Mouse (Mus musculus): ENCODE data around the gene Grin2d.

The Grin2d gene

DNA sequence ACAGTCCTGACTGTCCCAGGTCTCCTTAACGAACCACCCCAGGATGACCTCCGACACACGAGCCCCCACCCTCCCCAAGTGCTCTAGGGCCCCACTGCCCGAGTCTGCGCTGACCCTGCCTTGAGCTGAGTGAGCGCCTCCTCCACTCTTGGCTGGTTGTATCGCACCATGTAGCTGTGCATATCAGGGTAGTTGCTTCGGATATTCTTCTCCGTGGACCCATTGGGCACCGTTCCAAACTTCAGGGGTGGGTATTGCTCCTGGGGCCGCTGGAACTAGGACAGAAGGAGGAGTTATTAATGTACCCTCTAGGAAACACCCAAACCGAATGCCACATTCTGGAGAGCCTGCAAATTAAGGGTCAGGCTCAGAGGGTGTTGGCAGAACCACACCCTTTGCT is 25.1 kb downstream of the Grin2d start:
- DNase-seq (ENCODE audit: low read depth), result no peak

DNA sequence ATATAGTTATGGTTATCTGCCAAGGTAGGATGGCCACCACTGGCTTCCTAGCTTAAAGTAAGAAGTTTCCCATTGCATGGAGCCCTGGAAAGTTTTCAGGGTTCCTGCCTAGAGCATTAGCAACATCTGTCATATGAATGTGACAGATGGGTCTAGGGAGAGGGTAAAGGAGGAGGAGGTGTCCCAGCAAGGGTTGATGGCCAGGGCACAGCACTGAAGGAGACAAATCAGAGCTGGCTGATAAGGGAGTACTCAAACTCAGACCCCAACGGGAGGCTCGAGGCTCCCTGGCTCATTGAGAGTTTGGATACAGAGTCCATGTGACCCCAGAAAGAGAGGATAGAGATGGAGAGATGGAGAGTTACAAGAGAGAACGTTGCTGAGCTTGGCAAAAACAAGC is 27.5 kb downstream of the Grin2d start:
- no peak for DNase-seq (ENCODE audit: low read depth)

GRCm38 (mm10) chr7:45848447-45849027 is 29.6 kb downstream of the Grin2d start:
- no peak for DNase-seq (ENCODE audit: low read depth)

DNA sequence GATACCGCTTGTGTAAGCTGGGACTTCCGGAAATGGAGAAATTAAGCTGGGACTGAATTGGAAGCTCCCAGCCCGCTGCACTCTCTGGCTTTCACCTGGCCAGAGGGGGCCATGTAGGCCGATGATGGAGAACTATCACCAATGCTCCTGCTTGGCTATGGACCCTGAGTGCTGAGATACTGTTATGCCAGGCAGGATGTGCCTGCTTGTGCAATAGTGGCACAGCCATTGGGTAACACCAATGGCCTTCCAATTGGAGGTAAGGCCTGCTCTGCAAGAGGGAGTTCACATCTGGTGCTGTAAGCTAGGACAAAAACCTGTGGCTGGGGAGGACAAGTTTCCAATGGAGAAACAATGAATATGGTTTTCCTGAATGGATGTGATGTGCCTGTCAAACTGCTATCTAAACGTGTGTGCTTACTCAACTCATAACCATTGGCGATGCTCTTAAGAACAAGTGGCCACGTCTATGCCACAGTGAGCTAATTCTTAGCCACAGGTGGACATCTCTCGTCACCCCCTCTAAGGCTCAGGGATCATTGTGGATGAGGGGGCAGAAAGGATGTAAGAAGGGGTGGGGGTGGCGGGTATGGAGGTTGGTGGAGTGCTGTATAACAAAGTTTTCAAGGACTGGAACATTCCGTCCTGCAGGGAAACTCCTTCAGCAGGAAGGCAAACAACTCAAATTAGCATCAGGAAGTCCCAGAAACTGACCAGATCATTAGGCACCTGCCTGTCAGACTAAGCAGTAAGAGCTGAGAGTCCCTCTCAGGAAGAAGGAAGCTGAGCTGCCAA is 35.0 kb downstream of the Grin2d start:
- DNase-seq (ENCODE audit: low read depth), result no peak

- no peak for DNase-seq (ENCODE audit: low read depth)
Observed at GRCm38 (mm10) chr7:45833924-45834323, 44.3 kb downstream of the Grin2d start.

- no peak for DNase-seq (ENCODE audit: low read depth)
Observed at GRCm38 (mm10) chr7:45833148-45833790, 44.9 kb downstream of the Grin2d start.

GRCm38 (mm10) chr7:45832428-45832827 is 45.8 kb downstream of the Grin2d start:
- no peak for DNase-seq (ENCODE audit: low read depth)

- DNase-seq (ENCODE audit: low read depth), result no peak
Observed at GRCm38 (mm10) chr7:45831128-45831525, 47.1 kb downstream of the Grin2d start.

DNA sequence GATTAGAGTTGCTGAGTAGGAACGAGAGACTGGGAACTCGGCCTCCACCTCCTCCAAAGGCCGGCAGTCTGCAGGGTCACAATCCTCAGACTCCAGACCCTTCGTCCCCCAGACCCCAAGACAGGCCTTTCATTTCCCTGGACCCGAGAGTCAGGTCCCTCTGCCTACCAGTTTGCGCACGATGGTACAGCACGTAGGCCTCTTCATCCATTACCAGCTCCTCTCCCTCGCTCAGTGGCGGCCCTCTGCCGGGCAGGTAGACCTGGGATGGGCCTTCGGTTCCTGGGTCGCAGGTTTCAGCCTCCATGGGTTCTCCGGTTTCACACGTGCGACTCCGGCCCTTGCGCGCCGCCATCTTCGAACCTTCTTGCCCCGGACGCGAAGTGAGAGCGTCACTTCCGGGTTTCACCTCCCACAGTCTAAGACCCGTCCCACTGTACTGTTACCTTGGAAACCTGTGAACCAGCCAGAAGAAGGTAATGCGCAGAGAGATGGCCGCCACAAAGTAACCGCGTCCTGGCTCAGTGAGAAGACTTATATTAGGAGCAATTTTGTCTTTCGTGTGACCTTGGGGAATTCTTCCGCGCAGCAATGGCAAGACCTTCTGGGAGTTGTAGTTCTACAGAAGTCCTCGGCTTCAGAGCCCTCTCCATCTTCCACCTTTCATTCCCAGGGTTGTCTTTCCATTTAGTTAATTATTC is 47.6 kb downstream of the Grin2d start, which contains the start of gene Grwd1:
Grwd1 (minus strand) TSS at position 518 of the 701 bp plus-strand sequence.
- peak; percentile 94 for DNase-seq (ENCODE audit: low read depth)

GRCm38 (mm10) chr7:45826631-45827030 is 51.5 kb downstream of the Grin2d start:
- no peak for DNase-seq (ENCODE audit: low read depth)

DNA sequence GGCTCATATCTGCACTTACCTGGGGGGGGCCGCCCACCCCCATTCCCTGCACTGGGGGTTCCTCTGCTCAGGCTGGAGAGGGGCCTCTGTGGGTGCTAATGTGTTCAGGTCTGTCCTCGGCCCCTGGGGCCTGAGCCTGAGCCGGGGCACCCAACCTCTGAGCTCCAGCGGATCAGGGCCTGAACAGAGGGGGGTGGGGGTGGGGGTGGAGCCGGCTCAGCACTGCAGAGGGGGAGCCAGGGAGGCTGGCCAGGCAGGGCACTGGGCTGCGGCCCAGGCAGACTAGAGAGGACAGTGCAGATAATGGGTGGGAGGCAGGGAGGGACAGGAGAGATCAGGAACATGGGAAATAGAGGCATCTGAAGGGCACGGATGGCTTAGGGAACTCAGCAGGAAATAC is 53.6 kb downstream of the Grin2d start, which contains the start of gene Kcnj14:
Kcnj14 (minus strand) TSS at position 185 of the 400 bp plus-strand sequence.
- no peak for DNase-seq (ENCODE audit: low read depth)

- no peak for DNase-seq (ENCODE audit: low read depth)
Observed at GRCm38 (mm10) chr7:45820913-45821312, 57.3 kb downstream of the Grin2d start.

DNA sequence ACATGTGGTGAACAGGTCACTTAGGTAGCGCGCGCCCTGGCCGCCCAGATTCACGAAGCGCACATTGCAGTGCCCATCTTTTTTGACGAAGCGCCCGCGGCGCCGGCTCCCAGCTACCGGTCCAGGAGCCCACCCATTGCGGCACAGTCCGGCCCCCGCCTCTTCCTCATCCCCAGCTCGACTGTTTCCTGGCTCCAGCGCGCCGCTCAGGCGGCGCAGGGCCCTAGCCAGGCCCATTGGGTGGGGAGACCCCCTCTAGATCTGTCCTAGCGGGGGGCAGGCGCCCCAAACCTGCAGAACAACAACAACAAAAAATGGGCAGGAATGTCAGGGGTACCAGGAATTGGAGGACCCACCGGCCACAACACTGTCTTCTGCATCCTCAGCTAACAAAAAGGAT is 58.3 kb downstream of the Grin2d start:
- no peak for DNase-seq (ENCODE audit: low read depth)

- no peak for DNase-seq (ENCODE audit: low read depth)
Observed at GRCm38 (mm10) chr7:45815984-45816351, 62.2 kb downstream of the Grin2d start.

DNA sequence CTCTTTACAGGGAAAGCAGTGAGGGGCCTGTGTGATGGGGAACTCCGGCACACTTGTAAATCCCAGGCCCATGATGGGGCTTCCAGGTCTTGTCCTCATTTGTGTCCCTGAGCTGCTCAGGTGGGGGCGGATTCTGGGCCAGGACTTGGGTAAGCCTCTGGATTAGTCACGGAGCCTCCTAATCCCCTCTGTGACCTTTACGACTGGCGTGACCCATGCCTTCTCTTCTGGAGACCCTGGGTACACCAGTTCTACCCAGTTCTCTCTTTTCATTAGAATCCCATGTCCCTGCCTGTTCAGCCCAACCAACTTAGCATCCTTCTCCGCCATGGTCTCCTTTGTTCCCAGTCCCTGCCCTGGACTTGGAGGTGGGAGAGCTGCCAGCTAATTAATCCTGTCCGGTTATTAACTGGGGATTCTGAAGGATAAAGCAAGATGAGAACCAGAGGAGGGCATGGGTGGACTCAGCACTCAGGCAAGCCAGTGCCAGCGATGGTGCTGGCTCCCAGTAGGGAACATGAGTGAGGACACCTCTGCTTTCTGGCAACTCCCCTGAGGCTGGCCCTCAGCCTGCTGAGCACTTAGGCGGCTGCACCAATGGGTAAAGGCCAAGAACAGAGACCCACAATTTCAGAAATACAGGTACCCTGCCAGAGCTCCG is 62.7 kb downstream of the Grin2d start:
- no peak for DNase-seq (ENCODE audit: low read depth)

DNA sequence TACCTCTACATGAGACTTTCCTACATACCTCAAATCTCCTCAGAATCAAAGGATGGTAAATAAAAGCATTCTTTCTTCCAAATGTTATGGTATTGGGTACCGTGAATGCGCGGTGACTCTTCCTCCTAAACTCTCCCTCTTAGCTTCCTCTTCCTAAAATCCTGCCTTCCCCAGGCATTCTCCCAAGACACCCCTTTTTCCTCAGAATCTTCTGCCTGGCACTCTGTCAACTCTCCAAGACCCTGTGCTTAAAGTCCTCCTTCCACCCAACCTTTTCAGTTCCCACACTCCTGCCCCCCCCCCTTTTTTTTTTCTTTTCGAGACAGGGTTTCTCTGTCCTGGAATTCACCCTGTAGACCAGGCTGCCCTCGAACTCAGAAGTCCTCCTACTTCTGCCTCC is 63.3 kb downstream of the Grin2d start:
- no peak for DNase-seq (ENCODE audit: low read depth)

GRCm38 (mm10) chr7:45813787-45814779 is 64.1 kb downstream of the Grin2d start, which contains the start of gene Cyth2:
TSS of gene Cyth2 (minus strand) at chr7:45814581.
- peak; percentile 100 for DNase-seq (ENCODE audit: low read depth)

GRCm38 (mm10) chr7:45812921-45813320 is 65.3 kb downstream of the Grin2d start:
- no peak for DNase-seq (ENCODE audit: low read depth)

DNA sequence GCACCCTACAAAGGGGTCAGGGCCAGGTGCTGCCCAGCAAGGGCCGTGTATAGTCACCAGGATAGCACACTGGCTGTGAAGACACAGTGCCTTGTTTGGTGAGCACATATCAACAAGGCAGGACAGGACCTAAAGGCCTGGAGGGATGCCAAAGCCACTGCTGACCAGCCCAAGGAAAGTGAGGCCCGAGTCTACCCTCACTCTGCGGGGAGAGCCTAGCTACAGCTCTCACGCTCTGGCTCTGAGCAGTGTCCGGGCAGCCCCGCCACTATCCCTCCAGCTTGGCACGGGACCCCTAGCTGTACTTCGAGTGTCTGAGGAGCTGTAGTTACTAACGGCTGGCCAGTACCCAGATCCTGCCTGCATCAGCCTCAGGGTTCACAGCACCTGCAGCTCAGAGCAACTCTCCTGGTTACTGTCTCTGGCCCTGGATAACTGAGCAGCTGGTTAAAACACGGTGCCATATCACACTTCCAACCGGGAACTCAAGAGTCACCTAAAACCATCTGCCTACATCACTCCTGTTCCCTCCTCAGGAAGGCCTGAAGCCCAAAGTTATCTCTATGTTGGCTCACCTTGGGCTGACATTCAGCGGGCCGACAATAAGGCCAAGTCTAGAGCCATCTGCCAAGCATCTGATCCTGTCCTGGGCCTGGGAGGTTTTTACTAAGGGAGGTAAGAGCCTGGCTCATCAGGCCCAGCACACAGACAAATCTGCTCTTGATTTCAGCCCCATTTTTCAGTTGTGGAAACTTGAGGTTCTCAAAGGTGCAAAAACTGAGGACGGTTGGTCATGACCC is 68.7 kb downstream of the Grin2d start:
- DNase-seq (ENCODE audit: low read depth), result no peak

DNA sequence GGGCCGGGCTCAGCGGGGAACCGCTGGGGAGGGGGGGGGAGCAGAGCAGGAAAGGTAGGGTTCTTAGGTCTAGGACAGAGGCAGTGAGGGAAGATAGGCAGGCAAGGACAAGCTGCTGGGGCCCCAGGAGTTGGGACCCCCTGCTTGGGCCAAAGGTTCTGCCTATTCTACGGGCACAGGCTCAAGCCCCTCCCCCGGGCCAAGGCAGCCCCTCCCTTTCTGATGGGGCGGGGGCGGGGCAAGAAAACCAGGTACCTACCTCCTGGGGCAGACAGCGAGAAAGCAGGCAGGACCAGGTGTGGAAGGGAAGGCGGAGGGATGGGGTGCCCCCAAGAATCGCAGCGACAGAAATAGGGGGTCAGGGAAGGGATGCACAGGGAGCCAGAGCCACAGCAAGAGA is 69.7 kb downstream of the Grin2d start:
- DNase-seq (ENCODE audit: low read depth), result no peak

All from 416B (cell line).